Mouse (Mus musculus) liver, postnatal 0 days (tissue): ENCODE data around the gene Srsf3.

Experiments used
- CTCF ChIP-seq: sonication (generic); IDR thresholded peaks from 2 replicates; pipeline ENCODE4 v1.5.1; 2016; ENCODE audit warnings: antibody characterized with exemption, low read depth
- EP300 ChIP-seq: IDR thresholded peaks from 2 replicates; pipeline ENCODE4 v1.6.1; 2016; ENCODE audit warnings: antibody characterized with exemption, low read depth, mild to moderate bottlenecking

GRCm38 (mm10) chr17:28991286-28991685 is 41.1 kb upstream of the Srsf3 start:
- TF ChIP-seq CTCF (no peak), EP300 (no peak)
